Mouse (Mus musculus) embryo, embryonic 11.5 days (tissue): ENCODE results near the gene Cerk.
A peak's percentile ranks its signal among the peaks of the same experiment; 100 is the strongest.
"Not testable (repeated sequence)": the region's sequence is repeated elsewhere in the genome, so short reads cannot be mapped to it uniquely, and the experiment has no call there.

Experiments
- DNase-seq: peaks from one replicate; pipeline ENCODE4 v3.0.0-alpha.2; 2012; ENCODE audit warnings: low read depth, low spot score

The Cerk gene

DNA sequence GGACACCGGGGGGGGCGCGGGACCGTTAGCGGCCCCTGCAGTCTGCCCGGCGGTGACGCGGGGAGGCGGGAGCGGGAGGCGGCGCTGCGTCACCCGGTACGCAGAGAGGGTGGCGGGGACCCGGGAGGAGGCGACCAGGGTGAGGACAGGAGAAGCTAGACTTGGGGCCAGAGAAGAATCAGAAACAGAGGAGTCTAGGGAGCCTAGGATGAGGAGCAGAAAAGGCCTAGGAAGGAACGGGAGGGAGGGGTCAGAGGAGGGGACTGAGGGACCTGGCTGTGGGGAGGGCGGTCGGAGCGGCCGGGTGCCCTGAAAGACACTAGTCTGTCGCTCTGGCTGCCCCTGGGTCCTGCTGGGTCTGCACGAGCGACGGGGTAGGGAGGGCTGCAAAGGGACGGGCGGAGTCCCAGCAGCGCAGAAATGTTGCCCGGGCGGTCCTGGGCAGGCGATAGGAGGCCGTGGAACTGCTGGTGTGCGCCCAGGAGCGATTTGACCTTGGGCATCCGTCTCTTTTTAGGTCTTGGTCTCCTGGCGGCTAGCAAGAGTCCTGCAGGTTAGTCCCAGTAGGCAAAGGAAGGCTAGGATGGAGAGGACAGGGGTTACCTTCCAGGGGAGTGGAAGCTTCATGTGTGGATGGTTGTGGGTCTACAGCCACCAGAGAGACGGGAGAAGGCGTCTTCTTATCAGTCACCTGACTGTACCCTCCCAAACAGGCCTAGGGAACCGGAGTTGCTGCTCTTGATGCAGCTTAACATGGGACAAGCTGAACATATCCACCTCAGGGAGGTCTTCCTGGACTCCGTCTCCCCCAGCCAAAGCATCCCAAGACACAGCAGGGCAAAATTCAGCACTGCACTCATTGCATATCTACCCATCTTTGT lies at the start of gene Cerk:
TSS of gene Cerk (minus strand) at position 453 of the 881 bp plus-strand sequence.
- DNase-seq, result no peak

DNA sequence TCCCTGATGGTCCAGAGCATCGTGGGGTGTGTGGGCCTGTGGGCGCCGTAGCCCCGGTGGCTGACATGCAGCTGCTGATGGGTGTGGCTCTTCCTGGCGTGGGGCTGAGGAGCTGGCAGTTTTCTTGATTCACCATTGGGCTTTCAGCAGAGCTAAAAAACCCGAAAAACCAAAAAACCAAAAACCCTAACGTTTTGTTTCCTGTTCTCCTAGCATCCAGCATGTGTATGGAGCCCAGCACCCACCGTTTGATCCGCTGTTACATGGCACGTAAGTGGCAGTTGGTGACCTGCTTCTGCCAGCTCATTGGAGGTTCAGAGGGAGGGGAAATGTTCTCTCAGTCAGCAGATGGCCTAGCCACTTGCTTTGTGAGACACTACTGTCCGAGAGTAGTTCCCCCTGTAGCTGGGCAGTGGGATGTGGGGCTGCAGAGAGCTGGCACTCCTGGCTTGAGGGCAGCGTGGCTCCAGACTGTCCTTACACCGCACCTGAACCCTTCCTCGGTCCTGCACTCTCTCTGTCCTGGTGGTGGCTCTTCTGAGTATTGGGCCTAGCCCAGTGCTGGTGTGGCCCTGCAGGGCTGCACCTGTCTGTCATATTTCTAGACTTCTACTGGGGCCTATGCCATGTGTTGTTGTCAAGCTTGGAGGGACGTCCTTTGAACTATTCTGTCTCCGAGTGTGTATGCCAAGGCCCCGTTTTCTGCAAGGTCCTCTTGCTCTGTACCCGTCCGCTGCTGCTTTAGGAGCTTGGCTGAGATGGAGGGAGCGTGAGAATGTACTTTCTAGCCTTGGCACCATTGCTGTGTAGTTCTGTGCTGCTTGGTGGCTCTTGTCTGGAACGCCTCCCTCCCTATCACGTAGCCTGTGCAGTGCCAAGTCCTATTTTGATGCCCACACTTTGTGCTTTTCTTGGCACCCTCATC lies 48.8 kb upstream of the Cerk start:
- no peak for DNase-seq

GRCm38 (mm10) chr15:86234001-86234400 lies 48.1 kb upstream of the Cerk start:
- DNase-seq, result no peak

DNA sequence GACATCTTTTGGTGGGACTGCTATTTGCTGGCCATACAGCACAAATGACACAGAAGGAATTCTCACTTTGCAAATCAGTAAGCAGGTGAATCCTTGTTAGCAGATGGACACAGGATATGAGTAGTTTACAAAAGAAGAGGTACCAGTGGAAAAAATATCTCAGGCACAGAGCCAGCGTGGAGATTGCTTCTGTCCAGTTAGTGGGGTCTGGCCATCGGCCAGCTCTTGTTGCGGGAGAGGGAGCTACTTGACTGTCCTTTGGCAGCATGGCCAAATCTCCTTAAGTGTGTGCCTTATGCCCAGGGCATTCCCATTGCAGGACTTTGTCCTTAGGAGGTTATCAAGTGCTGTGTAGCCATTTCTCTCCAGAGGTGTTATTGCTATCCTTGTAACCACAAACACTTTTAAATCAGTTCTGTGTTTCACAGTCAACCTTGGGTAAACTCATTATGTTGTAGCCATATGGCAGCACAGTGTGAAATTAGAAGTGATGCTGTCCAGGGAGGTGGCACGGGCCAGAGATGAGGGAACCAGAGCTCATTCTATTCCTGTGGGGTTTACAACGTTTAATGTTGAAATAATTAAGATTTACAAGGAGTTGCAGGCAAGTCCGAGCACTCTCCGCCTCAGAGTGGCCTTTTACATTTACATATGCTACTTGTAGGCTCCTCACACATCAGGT lies 46.0 kb upstream of the Cerk start:
- no peak for DNase-seq

GRCm38 (mm10) chr15:86231170-86231569 lies 45.2 kb upstream of the Cerk start:
- DNase-seq, result no peak

DNA sequence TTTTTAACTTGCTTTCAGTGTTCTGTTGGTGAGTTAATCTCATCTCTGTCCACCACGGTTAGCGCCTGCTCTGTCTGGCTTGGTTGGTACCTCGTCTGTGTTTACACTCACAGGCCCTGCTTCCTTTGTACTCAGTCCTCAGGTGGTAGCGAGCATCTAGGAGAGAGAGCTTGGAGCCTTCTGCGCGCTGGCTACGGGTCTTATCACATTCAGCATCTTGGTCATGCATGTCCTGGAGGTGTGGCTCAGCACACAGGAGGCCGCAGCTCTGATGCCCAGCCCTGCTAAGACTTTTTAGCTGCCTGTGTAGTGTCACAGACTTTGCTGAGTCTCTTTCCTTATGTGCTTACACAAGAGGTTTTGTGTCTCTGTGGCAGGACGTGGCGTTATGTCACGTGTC lies 43.7 kb upstream of the Cerk start:
- no peak for DNase-seq

DNA sequence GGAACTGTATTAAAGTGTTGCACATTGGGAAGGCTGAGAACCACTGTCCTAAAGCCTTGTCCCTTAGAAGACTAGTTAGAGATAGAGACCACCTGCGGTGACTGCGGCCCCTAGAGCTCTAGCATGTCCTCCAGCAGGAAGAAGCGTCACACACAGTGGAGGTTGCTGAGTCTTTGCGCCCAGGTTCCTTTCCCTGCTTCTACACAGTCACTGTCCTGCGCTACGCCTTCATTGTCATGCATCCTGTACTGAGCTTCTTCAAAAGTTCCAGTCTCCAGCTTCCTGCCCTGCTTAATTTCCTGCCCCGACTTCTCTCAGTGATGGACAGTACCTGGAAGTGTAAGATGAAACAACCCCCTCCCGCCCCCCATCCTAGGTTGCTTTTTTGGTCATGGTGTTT lies 43.1 kb upstream of the Cerk start:
- no peak for DNase-seq

DNA sequence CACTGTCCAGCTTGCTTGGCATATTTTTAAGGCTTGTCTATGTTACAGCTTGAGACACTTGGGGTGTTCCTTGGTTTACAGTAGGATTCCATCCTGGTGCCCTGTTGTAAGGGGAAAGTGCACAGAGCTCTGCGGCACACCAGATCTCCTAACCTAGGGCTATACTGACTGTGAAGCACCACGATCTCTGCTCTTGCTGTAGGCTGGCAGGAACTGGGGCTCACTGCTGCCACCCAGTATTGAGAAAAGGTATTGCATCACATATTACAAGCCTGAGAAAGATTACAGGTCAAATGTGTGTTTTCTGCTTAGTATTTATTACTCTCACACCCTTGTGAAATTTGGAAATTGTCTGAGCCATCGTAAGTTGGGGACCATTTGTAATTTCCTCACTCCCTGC lies 42.2 kb upstream of the Cerk start:
- no peak for DNase-seq

DNA sequence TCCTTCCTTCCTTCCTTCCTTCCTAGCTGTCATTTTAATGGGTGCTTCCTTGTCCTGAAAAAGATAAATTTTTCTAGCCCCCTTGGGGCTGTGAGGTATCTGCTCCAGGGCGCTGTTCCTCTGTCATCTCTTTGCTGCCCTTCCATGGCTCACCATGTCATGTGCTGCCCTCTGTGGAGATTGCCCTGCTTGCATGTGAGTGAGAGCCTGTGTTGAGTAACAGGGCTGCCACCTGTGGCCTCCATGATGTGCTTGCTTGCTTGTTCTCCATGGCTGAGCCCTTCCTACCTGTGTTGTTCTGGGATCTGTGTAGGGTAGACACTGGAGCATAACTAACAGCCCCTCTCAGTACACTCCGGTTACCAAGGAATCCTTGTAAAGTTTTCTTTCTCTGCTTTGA lies 41.0 kb upstream of the Cerk start:
- DNase-seq, result no peak

- DNase-seq, result no peak
Measured at GRCm38 (mm10) chr15:86226221-86226620, 40.3 kb upstream of the Cerk start.

DNA sequence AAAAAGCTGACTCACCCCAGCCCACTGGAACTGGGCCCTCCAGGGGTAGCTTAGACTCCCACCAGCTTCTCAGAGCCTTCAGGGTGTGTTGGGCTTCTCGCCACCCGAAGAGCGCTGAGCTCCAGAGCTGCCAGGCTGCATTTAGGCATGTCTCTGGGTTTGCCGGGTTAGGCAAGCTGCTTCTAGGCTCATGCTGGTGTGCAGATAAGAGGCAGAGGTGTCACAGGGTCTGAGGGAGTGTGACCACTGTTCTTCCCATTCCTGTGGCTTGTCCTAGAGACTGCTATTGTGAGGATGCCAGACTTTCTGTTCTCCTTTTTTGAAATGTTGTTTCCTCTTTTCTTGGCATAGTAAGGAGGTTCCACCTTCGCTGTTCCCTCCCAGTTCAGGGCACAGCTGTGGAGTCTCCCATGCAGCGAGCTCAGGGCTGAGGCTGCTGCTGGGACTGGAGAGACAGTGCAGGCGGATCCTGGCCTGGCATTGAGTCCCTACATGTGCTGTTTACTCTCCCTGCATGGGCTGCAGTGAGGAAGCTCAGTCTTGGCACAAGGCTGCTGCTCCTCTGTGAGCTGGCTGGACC lies 39.1 kb upstream of the Cerk start:
- no peak for DNase-seq

DNA sequence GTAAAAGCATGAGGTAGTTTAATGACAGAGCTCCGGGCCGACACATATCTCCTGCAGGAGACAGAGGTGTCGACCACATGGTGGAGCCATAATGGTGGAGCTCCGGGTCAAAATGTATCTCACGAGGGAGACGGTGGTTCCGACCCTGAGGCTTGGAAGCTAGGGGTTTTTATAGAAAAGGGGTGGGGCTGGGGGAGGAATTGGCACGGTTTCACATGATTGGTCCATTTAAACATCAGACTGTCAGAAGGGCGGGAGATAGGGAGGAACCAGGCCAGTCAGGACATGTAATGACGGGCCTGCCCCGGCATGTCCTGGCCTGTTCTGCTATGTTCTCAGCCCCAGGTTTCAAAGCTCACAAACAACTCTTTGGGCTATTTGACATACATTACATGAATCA lies 36.0 kb upstream of the Cerk start:
- DNase-seq, result not testable (repeated sequence)

GRCm38 (mm10) chr15:86221369-86221768 lies 35.4 kb upstream of the Cerk start:
- no peak for DNase-seq

DNA sequence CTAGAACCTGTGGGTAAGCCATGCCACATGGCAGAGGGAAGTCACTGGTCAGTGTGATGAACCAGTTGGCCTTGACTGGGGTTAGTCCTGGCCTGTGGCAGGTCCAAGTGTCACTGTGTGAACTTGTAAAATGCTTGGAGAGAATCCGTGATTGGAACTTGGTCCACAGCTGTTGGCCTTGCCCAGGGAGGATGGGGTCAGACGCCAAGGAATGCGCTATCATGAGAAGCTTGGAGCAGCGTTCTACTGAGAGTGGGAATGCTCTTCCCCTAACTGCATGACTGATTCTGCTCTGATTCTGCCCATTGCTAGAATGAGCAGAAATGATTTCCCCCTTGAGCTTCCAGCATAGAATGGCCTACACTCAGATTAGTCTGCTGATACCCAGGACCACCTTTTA lies 34.8 kb upstream of the Cerk start:
- no peak for DNase-seq

DNA sequence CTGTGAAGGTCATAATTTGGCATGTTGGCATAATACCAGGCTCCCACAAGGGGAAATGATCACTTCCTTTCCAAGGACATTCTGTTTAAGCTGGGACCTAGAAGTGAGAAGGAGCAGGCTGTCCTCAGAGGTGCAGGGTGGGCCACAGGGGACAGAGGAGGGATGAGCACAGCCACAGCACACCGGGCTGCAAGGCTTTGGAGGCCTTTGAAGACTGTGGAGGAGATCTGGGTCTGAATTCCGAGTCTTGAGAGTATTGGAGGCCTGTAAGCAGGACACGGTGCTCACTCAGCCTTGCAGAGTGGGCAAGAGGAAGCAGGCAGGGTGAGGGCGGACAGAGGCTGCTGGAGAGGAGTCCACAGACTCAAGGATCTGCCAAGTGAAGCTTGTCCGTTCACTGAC lies 34.3 kb upstream of the Cerk start:
- DNase-seq, result no peak

GRCm38 (mm10) chr15:86219534-86220228 lies 33.7 kb upstream of the Cerk start:
- DNase-seq, result no peak

DNA sequence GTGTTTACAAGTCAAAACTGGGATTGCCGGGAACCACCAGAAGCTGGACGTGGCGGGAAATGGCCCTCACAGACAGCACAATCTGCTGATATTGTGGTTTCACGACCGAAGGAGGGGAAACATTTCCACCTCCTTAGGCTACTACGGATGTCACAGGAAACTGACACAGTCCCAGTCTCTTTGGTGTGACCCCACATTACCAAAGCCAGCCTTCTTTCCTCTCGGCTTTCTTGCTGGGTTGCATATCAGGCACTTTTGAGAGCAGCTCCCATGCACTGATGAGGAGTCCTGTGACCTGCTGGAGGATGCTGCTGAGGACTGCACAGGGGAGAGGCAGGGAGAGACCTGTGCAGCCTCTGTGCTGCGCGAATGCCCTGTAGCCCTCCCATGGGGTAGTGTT lies 30.7 kb upstream of the Cerk start:
- DNase-seq, result not testable (repeated sequence)

GRCm38 (mm10) chr15:86214549-86215201 lies 28.7 kb upstream of the Cerk start:
- no peak for DNase-seq

GRCm38 (mm10) chr15:86213753-86214548 lies 28.0 kb upstream of the Cerk start, which contains the start of gene Tbc1d22a:
Tbc1d22a (plus strand) TSS chr15:86214459.
- DNase-seq, result peak; percentile 92

- DNase-seq, result not testable (repeated sequence)
Measured at GRCm38 (mm10) chr15:86212193-86212592, 26.3 kb upstream of the Cerk start.
